Mouse (Mus musculus): ENCODE measurements around the gene Ttc6.

Gene Ttc6

DNA sequence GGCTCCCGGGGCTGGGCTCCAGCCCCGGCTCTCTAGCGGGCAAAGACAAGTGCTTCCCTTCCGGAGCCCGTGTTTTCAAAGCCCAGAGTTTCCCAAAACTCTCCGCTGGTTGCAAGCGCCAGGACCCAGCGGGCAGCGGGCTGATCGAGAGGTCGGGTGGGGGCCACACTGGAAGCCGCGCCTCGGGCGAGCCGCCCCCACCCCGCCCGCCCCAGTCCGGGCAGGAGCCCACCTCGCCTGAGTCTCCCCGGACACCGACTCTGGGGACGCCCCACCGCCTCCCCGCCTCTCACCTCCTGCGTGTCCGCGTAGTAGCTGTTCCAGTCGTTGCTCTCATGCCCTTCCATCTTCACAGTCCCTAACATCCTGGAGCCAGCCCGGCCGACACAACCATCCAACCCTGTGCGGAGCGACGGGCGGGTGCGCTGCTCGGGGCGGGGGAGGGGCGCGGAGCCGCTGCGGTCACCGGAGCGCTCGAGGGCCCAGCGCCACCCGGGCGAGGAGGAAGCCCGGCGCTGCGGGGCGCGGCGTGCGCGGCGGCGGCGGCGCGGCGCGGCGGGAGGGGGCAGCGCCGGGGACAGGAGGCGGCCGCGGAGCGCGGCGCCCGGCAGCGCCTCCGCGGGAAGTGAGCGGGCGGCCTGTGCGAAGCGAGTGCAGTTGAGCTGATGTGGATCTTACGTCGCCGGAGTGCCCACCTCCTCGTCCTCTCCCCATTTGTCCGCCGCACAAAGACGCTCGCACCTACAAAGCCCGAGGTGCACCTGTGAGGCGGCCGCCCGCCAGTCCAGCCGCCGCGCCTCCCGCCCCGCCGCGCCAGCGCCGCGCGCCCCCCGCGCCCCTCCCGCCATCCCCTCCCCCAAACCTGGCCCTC is 18.3 kb upstream of the Ttc6 start:
- peak in 1 of 2 experiments; percentile 50 for DNase-seq

DNA sequence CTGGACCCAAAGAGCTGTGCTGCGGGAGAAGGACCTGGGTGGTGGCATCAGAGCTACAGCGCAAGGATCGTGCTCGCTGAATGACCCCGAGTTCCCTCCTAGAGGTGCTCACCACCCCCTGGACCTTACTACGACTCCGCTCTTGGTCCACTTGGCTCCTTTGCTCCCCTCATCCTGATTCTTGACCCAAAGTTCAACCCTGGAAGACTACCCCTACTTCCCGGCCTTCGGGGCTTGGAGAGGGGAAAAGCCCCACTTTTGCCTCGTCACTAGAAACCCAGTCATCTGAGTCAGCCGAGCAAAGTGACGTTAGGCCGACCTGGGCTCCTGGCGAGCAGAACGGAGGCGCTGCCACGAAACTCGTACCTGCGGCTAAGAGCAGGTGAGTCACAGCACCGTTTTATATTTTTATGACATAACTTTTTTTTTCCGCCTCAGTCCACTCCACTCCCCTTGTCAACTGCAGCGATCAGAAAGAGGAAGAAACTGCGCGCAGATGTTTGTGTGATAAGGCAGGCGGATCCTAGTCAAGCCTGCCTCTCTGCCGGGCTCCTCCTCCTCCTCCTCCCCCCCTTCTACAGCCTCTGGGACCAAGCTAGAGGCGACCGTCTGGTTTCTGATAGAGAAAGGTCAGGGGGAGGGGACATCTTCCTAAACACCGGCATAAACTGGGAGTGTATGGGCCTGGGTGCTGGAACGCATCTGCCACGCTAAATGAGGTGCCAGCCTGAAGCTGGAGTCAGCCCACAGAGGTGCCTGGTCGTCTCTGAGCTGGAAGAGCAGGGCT is 17.3 kb upstream of the Ttc6 start, which contains the start of gene Foxa1:
TSS of gene Foxa1 (minus strand) at position 502 of the 787 bp plus-strand sequence.
- DNase-seq = no peak

DNA sequence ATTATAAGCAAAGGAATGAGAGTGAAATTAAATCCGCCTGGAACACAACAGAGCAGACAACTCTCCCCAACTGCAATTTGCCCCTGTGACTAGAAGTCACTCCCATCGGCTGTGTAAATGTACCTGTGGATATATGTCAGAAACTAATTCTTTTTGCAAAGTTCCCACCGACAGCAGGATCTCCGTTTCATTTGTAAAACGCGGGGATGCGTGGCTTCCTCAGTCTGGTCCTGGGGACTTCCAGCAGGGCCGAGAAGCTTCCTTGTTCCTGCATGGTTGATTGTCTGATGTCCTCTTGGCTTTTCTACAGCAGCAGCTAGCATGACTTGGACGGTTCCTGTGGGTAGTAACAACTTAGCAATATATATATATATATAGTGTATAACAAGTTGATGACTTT is 16.0 kb upstream of the Ttc6 start:
- DNase-seq = no peak

DNA sequence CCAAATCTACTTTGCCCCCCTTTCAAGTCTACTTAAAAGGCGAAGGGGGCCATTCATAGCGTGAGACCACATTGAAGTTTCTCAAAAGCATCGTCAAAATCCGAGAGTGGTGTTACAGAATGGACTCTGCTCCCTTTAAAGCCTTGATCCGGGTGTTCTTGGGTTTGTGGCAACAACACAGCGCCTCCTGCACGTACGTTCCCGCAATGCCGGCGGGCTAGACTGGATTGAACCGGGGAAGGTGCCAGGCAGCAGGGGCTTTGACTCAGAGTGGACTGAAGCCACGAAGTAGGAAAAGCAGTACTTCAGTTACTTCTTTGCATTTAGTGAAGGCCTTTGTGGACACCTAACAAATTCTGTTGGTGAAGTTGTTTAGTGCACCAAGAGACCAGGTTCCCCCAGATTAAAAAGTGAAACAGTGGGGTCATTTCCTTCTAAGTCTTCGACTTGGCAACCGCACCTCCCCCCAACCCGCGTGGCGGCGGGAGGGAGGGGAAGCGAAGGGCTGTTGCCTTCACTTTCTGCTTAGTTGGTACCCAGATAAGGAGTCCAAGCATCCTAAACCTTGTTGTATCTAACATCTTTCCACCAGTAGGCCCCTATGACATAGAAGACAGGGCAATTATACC is 15.4 kb upstream of the Ttc6 start:
- DNase-seq = no peak

DNA sequence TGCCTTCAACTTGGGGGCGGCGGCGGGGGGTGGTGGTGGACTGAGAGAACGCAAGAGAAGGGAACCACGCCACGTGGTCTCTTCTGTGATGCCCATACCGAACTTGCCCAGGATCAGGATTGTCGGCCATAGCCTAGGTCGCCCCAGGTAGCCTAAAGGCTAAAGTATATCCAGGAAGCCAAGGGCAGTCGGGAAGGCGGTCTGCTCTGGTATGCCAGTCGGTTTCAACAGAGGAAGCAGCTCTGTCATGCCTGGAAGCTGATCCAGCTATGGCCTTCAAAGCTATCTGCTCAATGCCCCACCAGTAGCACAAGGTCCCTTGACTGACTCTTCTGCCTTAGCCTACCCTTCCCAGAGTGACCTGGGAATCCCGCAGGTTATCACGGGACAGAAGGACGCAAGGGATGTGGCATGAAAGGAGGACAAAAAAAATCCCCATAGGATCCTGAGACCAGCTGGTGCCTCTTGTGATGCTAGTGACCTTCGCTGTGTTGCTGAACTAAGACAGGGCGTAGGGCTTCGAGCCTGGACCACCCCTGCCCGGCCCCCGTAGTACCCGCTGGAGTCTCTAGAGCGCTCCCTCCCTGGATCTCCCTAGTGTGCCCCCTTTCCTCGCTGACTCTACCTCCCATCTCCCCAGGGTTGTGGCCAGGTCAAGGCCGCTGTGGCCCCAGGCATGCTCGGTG is 14.8 kb upstream of the Ttc6 start:
- no peak for DNase-seq

DNA sequence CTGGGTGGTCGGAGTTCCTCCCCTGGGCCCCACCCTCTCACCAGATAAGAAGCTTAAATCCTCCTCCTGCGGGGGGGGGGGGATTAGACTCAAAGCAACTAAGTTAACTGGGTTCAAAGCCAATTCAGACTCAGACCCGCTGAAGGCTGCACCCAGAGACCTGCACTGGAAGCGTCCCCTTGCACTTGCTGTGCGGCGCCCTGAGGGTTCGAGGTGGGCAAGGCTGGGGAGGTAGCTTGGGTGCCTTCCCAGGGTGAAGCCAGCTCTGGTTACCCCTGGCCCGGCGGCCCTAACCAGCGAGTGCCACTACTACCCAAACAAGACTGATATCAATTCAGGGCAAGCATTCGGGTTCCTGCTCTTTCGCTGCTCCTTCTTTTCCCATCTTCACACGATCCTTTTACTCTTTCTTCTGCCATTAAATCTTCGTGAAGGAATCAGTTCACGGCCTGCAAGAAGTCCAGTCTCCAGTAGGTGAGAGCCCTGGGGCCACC is 14.2 kb upstream of the Ttc6 start:
- no peak for DNase-seq

DNA sequence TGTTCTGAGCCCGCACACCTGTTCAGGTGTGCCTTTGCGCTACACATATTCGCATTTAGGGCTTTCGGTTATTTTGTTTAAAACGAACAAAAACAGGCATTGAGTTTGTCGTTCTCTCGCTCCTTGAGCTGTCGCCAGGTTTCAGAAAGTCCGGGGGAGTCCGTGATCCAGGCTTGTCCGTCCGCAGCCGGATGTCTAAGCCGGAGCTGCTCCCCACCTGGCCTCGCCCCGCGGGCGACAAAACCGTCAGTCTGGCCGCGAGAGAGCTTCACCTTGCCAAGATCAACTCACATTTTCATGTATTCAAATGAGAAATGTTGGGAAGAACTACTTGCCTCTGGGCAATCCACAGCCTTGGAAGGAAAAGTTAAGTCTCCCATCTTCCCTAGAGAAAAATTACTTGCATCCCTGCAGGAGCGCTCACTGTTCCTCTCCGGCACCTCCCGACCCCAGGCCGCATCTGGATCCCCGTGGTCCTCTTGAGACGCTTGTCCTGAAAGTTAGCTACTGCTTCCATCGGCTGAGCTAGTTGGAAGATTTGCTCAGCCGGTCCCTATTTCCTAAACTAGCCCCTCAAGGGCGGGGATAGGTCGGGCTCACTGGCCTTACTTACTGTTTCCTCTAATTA is 13.6 kb upstream of the Ttc6 start:
- no peak for DNase-seq

DNA sequence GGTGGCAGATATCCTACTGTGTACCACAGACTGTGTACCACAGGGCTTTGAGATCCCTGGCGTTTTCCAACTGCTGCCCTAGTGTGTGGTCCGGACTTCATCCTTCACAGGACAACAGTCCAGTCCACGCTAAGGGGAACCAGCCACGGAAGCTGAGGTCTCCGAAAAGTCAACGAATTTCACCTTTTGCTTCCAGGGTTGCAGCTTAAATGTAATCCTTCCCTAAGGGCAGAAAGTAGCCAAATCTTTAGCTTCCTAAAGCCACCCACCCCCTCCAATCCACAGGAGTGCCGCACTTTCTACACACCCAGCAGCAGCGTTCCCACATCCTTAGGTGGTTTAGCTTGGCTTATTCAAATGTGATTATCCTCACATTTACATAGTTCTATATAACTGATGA is 13.0 kb upstream of the Ttc6 start:
- no peak for DNase-seq

DNA sequence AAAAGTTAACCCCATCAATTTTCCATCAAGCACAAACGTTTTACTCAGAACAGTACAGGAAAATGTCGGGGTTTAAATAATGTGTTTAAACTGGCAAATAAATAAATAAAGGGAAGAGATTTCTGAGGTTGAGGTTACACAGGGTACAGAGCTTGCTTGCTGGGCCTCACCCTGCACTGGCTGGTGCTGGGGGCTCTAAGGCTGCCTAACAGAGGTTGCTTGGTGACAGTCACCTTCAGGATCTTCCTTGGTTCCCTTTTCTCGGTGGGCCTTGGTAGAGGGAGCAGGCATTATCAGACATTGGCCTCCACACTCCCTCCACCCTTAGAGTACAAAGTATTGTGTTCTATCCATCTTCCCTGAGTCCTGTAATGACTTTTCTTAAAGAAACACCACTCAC is 11.6 kb upstream of the Ttc6 start:
- DNase-seq = no peak

DNA sequence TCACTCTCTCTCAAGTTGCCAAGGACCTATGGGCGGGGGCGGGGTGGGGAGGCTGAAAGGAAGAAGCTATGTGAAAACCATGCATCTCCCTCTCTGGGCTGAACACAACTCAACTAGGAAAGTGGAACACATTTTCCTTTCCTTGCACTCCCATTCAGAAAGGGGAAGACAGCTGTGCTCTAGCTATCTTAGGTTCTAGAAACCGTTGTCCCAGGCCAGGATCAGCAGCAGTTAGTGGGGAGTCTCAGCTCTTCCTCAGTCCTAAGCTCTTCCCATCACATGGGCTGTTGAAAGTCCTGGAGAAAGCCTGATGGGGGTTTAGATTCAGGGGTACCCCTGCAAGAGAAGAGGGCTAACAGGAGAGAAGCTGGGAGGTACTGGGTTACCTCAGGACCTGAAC is 9.8 kb upstream of the Ttc6 start:
- DNase-seq = no peak

DNA sequence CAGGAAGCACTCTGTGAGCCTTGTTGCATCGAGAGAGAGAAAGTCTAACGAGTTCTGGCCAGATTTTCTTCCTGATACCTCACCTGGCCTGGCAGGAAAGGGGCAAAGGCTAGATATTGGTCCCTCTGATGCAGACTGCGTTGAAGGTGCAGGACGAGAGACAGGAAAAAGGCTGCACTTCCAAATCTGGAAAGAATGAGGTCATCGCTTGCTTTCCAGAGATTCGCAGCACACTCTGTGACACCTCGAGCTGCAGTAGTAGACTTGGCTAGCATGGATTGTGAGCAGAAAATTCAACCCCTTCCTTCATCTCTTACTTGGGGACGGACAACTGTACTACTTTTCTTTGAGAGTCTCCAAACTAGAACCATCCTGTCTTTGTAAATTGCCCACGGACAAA is 7.9 kb downstream of the Ttc6 start:
- no peak for DNase-seq

DNA sequence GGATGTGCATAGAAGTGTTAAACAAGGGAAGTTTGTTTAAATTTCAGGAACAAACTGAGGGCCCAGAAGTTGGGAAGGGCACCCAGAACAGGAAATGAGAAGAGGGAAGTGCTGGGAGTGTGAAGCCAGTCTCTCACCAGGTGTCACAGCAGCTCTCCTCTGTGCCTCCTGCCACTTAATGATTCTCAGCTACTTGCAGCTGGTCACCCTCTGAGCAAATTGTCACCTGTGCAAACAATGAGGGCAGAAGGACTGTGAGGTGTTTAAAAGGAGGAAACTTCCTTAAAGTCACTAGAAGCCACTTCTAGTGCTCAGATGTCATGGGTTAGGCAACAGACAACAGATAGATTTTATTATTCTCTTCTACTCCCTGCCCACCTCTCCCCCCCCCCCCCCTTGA is 8.5 kb downstream of the Ttc6 start:
- DNase-seq = no peak

DNA sequence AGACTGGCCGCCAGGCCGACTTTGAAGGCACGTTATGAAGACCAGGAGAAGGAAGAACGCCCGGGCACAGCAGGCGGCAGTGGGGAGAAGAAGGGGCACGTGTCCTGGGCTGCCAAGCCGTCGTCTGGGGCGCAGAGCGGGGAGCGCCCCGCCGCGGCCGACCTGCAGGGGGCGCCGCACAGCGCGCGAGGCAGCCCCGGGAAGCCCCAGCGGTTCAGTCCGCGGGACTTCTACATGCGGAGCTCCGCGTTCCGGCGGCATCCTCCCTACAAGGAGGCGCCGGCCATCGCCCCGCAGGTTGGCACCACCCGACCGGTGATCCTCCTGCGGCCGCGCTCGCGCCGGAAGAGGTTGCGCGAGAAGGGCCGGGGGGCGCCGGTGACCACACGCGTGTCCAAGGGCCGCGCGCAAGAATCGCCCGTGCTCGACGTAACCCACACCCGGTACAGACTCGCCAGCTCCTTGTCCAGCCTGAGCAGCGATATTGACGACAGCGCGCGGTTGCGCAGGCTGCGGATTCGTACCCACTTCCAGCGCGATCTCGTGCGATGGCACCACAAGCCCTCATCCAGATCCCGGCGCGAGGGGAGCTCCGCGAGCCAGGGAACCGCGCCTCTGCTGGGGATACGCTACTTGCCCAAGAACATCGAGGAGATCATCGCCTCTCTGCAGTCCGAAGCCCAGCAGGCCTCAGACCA is 12.2 kb downstream of the Ttc6 start:
- peak in 1 of 2 experiments; percentile 35 for DNase-seq

DNA sequence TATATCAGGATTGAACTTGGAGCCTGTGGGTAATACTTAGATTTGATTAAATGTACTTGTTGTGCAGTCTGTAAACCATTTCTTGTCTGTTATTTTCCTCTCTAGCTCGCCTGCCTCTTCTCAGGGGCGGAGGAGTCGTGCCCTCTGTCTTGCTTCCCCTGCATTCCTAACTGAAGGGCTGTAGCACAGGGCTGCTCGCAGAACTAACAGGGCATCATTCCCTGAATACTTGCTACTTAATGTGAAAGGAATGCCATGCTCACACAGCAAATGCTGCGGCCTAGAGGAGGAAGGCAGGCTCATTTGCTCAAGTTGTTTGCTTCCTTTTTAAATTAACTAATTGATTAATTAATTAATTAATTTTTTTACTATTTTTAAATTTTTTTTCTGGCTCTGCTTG is 43.7 kb downstream of the Ttc6 start:
- no peak for DNase-seq

DNA sequence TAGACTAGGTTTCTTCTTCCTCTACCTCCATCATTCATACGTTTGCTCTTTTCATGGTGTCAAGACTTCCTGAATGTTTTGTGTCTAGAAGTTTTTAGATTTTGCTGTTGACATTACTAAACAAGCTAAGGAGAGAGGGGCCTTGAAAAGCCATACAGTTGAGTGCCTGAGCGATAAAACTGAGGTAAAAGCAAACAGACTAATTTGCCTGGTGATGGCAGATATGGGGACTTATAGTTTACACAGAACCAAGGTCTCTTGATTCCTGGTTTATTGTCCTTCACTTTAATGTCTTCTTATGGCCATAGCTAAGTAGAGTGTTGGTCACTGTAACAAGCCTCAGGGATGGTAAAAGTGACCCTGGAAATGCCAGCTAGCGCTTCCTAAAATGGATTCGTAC is 51.2 kb downstream of the Ttc6 start:
- DNase-seq = no peak

DNA sequence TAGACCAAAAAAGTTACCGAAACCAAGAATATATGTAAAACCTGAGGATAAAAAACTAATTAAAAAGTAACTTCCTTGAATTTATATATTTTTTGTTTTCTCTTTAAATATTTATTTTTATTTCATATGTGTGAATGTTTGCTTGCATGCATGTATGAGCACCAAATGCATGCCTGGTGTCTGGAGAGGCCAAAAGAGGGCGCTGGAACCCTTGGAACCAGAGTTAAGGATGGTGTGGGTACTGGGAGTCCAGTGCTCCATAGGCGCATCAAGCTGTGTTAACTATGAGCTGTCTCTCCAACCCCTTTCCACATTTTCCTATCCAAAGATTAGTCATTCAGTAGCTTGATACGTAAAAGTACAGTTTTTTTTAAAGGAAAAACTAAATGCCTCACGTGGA is 58.1 kb downstream of the Ttc6 start:
- no peak for DNase-seq

DNA sequence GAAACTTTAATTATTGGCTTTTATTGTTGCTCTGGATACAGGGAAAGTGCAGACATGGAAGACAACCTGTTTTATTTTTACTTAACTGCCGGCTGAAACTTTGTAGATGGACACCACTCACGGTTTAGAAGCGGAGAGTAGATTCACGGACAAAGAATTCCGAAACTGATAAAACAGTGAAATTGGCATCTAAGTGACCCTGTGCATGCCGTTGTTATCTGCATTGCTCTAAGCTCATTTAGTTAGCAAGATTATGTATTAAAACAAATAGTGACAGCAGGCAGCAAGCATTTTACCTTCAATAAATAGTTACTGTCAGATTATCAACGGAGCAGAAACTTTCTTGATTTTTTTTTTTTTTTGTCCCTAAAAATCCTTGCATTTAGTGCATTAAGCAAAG is 59.4 kb downstream of the Ttc6 start:
- no peak for DNase-seq

DNA sequence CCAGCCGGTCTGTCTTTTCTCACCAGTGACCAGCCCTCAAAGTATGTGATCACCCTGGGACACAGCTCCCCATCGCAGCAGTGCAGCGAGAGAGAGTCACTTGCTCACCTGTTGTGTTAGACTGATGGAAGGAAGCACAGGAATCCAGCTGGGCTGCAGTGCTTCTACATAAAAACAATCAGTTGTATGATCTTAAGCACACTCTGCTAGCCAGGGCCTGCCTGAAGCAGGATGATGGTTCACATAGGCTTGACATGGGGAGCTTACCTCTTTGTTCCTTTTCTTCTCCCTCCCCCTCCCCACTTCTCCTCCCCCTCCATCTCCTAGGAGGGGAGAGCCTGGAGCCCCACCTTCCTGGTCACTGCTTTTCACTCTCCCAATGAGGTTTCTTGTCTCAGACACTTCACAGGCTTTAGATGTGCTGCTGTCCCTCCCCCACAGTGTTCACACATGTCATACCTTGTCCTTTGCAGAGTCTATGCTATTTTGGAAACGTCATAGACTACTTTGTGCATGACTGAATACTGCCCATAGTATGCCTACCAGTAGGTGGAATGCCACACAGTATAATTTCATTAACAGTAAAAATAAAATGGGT is 60.2 kb downstream of the Ttc6 start:
- DNase-seq = no peak

DNA sequence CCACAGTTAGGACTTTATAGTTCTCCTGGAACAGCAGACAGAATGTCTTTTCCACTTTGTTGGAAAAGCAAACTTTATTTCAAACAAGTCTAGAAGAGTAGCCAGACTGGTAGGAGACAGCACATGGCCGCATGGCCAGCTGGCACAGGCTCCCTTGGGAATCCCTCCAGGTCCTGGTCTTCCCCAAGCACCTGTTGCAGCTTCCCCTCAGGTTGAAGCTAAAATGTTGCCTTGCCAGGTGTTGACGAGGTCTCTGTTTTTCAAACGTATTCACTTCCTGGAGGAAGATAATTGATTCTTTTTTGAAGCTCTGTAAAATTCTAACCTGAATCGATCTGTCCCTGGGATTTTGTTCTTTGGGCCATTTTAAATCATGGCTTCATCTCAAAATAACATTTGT is 86.1 kb downstream of the Ttc6 start:
- DNase-seq = no peak

DNA sequence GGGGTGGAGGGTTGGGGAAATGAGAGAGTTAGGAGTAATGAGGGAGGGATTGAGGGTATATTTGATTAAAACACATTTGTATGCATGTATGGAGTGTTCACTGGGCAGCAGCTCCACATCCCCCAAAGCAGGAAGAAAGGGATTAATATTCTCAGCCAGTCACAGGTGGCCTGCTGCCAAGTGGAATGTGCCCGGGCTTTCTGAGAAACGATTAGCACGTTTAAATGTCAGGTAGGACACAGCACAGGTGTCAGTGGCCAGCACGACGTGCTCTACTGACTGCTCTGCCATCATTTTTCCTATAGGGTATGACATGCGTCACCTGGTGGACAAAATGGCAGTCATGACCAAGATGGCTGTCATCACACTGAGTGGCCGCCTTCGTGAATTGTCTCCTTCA is 86.8 kb downstream of the Ttc6 start:
- DNase-seq = no peak

DNA sequence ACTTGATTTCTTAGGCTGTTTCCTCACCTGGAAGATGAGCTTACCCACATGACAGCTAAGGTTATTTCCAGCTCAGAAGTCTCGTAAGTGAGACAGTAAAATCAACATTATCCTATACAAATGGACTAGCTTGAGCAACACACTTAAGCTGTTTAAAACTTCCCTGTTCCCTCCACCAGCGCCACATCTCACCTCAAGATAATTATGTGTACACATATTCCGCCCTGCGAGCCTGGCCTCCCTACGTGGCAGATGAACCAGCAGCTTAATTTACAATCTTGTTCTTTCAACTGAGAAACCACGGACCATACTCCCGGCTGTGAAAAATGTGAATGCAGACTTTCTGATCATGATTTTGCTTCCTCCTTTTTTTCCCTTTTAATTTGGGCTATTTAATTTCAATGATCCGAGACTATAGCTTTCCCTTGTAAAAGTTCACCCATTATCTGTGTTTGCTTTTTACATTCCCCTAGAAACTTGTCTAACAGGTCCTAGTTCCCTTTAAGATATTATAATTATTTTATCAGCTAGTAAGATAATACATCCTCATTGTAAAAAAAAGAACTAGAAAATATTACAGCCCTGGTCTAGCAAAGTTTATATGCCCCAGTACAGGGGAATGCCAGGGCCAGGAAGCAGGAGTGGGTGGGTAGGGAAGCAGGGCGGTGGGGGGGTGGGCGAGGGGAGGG is 99.2 kb downstream of the Ttc6 start:
- DNase-seq = no peak
